Mouse (Mus musculus): ENCODE data around the gene Tuba1b.
"Not testable (repeated sequence)": the region's sequence is repeated elsewhere in the genome, so short reads cannot be mapped to it uniquely, and the experiment has no call there.

The Tuba1b gene

GRCm38 (mm10) chr15:98934217-98934839 is at the start of gene Tuba1b:
Gene Tuba1b, minus strand, starts transcription at chr15:98934565.
- peak; percentile 92 for DNase-seq (ENCODE audit: low spot score)

- DNase-seq (ENCODE audit: low spot score) = peak; percentile 82
Measured at GRCm38 (mm10) chr15:98983431-98984081, 49.2 kb upstream of the Tuba1b start.

- DNase-seq (ENCODE audit: low spot score) = no peak
Measured at GRCm38 (mm10) chr15:98982100-98982499, 47.7 kb upstream of the Tuba1b start.

- DNase-seq (ENCODE audit: low spot score) = no peak
Measured at GRCm38 (mm10) chr15:98980012-98980614, 45.7 kb upstream of the Tuba1b start.

- no peak for DNase-seq (ENCODE audit: low spot score)
Measured at GRCm38 (mm10) chr15:98978409-98979172, 44.2 kb upstream of the Tuba1b start.

GRCm38 (mm10) chr15:98977759-98978408 is 43.5 kb upstream of the Tuba1b start:
- DNase-seq (ENCODE audit: low spot score) = no peak

- DNase-seq (ENCODE audit: low spot score) = no peak
Measured at GRCm38 (mm10) chr15:98976763-98977758, 42.7 kb upstream of the Tuba1b start.

- no peak for DNase-seq (ENCODE audit: low spot score)
Measured at GRCm38 (mm10) chr15:98973015-98973614, 38.8 kb upstream of the Tuba1b start.

GRCm38 (mm10) chr15:98971576-98972320 is 37.4 kb upstream of the Tuba1b start:
- not testable (repeated sequence) for DNase-seq (ENCODE audit: low spot score)

GRCm38 (mm10) chr15:98971111-98971510 is 36.7 kb upstream of the Tuba1b start:
- peak; percentile 62 for DNase-seq (ENCODE audit: low spot score)

- DNase-seq (ENCODE audit: low spot score) = peak; percentile 56
Measured at GRCm38 (mm10) chr15:98969372-98970101, 35.2 kb upstream of the Tuba1b start.

GRCm38 (mm10) chr15:98968701-98969371 is 34.5 kb upstream of the Tuba1b start:
- peak; percentile 94 for DNase-seq (ENCODE audit: low spot score)

- no peak for DNase-seq (ENCODE audit: low spot score)
Measured at GRCm38 (mm10) chr15:98959531-98959930, 25.2 kb upstream of the Tuba1b start.

GRCm38 (mm10) chr15:98958901-98959420 is 24.6 kb upstream of the Tuba1b start:
- DNase-seq (ENCODE audit: low spot score) = no peak

GRCm38 (mm10) chr15:98957475-98957874 is 23.1 kb upstream of the Tuba1b start:
- DNase-seq (ENCODE audit: low spot score) = no peak

- DNase-seq (ENCODE audit: low spot score) = no peak
Measured at GRCm38 (mm10) chr15:98956000-98956399, 21.6 kb upstream of the Tuba1b start.

GRCm38 (mm10) chr15:98955324-98955723 is 21.0 kb upstream of the Tuba1b start:
- no peak for DNase-seq (ENCODE audit: low spot score)

Measured in embryo, embryonic 10 days (tissue).